Mouse (Mus musculus): Measurements from ENCODE around the gene Gm17657.

DNA sequence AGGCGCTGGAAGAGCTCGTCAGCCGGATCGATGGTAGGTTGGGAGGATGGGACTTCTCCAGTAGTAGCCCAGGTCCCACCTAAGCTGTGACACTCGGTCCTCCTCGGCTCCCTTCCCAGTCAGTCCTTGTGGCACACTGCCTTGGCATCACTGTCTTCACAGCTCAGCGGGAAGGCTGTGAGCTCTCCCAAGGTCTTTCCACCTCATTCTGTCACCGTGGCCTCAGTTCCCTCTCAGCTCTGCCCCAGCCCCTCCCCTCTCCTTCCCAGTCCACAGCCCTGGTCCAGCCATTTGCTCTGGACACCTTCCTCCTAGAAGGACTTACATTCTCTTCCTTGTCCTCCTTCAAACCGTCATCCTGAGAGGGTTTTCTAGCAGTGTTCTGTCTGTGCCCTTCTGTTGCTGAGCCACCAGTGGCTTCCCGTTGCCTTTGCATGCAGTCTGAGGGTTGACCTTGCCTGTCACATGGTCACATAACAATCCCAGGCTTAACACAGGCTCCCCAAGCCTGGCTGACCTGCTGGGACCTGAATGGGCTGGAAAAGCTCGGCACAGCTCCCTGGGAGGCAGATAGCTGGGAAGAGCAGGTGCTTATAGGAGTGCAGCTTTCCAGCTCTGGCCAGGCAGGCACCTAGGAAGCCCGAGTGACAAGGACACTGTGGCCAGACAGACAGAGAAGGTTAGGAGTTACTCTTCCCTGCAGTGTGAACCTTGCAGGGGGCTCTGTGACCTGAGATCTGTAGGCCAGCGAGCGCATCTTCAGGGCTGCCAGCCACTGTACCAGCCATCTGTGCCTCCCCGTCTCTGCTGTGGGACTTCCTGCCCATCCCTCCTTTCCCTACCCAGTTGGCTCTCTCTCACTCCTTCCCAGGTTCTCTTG, 46.7 kb upstream of the Gm17657 start:
- TF ChIP-seq POLR2A (IDR thresholded peaks at IDR 0.05; ENCODE audit: low read depth, low read length) (no peak), CTCF (IDR thresholded peaks at IDR 0.05; ENCODE audit: extremely low read depth, insufficient read depth, insufficient read length, insufficient replicate concordance) (no peak)

Data from spleen, adult 2 months (tissue).